Mouse (Mus musculus) sigmoid colon, adult 10 weeks (tissue): ENCODE results near the gene Ptprf. TPM values are rescaled to one million over a fixed set of nuclear protein-coding genes. Genes with fewer than 3 reads are reported as not detected.

Source experiments
- polyA plus RNA-seq: library from polyadenylated mRNA; stranded (reverse); fragments of 350-450 nt; fragmentation: Illumina TruSeq; extraction: RNeasy Lipid Tissue Mini Kit (QIAGEN cat#74804); gene quantifications from one replicate; pipeline ENCODE4 v1.2.3, GENCODE M21; 2014; ENCODE audit warnings: low read depth, low replicate concordance

The Ptprf gene
- 6.0 TPM for polyA plus RNA-seq

DNA sequence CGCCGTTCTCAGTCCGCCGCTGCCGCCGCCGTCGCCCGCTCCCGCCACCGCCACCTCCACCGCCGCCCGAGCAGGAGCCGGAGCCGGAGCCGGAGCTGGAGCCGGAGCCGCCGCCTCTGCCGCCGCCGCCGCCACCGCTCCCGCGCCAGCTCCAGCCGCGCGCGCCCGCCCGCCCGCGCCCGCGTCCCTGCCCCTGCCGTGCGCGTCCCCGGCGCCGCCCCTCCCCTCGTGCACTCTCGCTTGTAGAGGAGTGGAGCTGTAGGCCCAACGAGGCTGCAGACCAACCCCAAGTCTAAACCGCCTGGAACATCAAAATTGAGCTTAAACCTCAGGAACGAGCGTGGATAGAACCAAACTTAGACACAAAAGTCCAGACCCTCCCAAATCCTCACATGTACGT is at the start of gene Ptprf:
TSS of gene Ptprf (minus strand) at position 175 of the 400 bp plus-strand sequence.

DNA sequence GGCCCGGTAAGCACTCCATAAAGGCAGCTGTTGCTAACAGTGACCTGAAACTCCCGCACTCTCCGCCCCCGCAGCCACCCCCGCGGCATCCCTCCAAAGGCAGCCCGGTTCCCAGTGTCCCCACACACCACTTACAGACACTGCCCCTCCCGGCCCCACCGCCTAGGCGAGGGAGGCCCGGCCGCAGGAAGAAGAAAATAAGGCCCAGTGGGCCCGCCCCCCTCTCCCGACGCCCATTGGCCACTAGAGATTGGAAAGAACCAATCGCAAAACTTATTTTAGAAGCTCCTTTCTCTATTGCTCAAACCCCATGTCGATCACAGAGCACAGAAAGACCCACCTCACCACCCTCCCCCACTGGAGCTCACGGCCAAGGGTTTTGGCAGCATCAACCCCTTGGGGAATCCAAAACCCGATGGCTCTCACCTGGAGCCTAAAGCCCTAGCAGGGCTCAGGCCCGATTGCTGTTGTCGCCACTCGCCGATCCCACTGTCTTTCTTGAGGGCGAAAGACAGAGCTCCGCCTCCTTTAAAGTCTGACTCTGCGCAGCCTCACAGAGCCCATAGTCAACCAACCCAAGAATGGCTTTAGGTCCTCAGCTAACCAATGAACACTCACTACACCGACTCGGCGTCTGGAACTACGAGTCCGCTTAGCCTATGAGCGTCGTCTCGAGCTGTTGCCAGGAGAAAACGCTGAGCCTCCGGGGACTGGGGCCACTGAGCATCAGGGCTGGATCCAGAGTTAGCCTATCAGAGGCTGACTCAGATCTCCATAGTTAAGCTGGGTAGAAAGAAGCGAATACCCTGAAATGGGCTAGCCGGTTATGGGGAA is 111.5 kb downstream of the Ptprf start, which contains the start of gene Kdm4a:
TSS of gene Kdm4a (minus strand) at position 577 of the 834 bp plus-strand sequence.

Other genes with a start within 250 kb of the Ptprf start
- gene St3gal3, start 156.5 kb downstream of the Ptprf start, polyA plus RNA-seq = 5.9 TPM
- 5.5 TPM for gene Kdm4a, start 111.4 kb downstream of the Ptprf start, polyA plus RNA-seq
- 2.6 TPM for gene Szt2, start 117.9 kb upstream of the Ptprf start, polyA plus RNA-seq
- 52.9 TPM for gene Med8, start 117.9 kb upstream of the Ptprf start, polyA plus RNA-seq
- gene Elovl1, start 136.7 kb upstream of the Ptprf start, polyA plus RNA-seq = 33.0 TPM
- 0.88 TPM for gene Cdc20, start 145.9 kb upstream of the Ptprf start, polyA plus RNA-seq
- gene Mpl, start 166.1 kb upstream of the Ptprf start, polyA plus RNA-seq = not detected
- 0.60 TPM for gene Tie1, start 198.7 kb upstream of the Ptprf start, polyA plus RNA-seq
- gene 2610528J11Rik, start 235.6 kb upstream of the Ptprf start, polyA plus RNA-seq = 17.1 TPM